Mouse (Mus musculus): ENCODE results near the gene H3f3b.

DNA sequence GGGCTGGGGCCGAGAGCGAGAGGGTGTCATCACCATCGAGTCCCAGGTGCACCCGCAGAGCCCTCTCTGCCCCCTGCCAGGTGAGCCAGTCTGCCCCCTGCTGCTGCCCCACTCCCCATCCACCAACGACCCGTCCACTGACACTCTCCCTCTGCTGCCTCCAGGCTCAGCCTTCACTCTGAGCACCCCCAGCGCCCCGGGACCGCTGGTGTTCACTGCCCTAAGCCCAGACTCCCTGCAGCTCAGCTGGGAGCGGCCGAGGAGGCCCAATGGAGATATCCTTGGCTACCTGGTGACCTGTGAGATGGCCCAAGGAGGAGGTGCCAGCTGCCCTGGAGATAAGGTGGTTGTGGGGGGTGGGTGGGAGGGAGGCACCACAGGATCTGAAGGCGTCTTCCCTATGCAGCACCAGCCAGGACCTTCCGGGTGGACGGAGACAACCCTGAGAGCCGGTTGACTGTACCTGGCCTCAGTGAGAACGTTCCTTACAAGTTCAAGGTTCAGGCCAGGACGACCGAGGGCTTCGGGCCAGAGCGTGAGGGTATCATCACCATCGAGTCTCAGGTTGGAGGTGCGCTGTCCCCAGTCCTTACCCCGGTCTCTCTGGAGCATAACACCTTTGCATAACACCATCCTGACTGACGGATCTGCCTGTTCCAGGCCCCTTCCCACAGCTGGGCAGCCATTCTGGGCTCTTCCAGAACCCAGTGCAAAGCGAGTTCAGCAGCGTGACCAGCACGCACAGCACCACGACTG lies 20.5 kb downstream of the H3f3b start:
- TF ChIP-seq CTCF (IDR thresholded peaks at IDR 0.05; ENCODE audit: extremely low read depth, insufficient read depth, insufficient read length, insufficient replicate concordance) (no peak), POLR2A (IDR thresholded peaks at IDR 0.05; ENCODE audit: low read depth, low read length) (no peak)

All from spleen, adult 2 months (tissue).